Mouse (Mus musculus): ENCODE measurements at regions not wholly inside any gene's neighbourhood (a gene's known extent, or its start where the extent isn't known, plus 50 kb on each side); places are given as distances from the start of the nearest gene placed in this dataset.

GRCm38 (mm10) chr16:62498761-62499160, 287.9 kb downstream of the Nsun3 start:
- TF ChIP-seq CTCF (IDR thresholded peaks at IDR 0.05; ENCODE audit: insufficient read depth, low read length) (no peak), POLR2A (IDR thresholded peaks at IDR 0.05; ENCODE audit: borderline replicate concordance, extremely low read depth, low read depth, low read length) (no peak)
